Mouse (Mus musculus): ENCODE data around the gene Ints5.

- TF ChIP-seq POLR2A (IDR thresholded peaks at IDR 0.05; ENCODE audit: control insufficient read depth, low read depth, low read length) (no peak), CTCF (IDR thresholded peaks at IDR 0.05; ENCODE audit: control insufficient read depth, insufficient read depth, insufficient replicate concordance, low read depth, low read length) (no peak)
Measured at GRCm38 (mm10) chr19:8886916-8887584, 5.8 kb upstream of the Ints5 start.

Measured in testis, adult 2 months (tissue).